Mouse (Mus musculus) lung, embryonic 15.5 days (tissue): ENCODE measurements around the gene Timp2. TPM values are rescaled to one million over a fixed set of nuclear protein-coding genes. Genes with fewer than 3 reads are reported as not detected.

Source experiments
- ATAC-seq: fragments of 200-750 bp; cut with Nextera tagmentation; 2 replicates; pipeline ENCODE4 v1.8.0; 2017; ENCODE audit warnings: moderate number of reproducible peaks, borderline replicate concordance; ENCODE audit not compliant: low FRiP score, low TSS enrichment; ENCODE audit errors: extremely low read depth
- H3K27ac ChIP-seq: fragments of 300-500 bp; sonication (generic); 2 replicates; pipeline ENCODE4 v1.5.1; 2015; ENCODE audit warnings: moderate library complexity, mild to moderate bottlenecking, inconsistent platforms
- H3K27me3 ChIP-seq: fragments of 300-500 bp; sonication (generic); 2 replicates; pipeline ENCODE4 v1.6.1; 2015; ENCODE audit warnings: inconsistent platforms
- H3K36me3 ChIP-seq: fragments of 300-500 bp; sonication (generic); 2 replicates; pipeline ENCODE4 v1.6.1; 2015; ENCODE audit warnings: inconsistent platforms
- H3K4me1 ChIP-seq: fragments of 300-500 bp; sonication (generic); 2 replicates; pipeline ENCODE4 v1.6.1; 2015; ENCODE audit warnings: inconsistent platforms
- H3K4me2 ChIP-seq: fragments of 300-500 bp; sonication (generic); 2 replicates; pipeline ENCODE4 v1.6.1; 2015; ENCODE audit warnings: inconsistent platforms, mild to moderate bottlenecking, moderate library complexity
- H3K4me3 ChIP-seq: fragments of 300-500 bp; sonication (generic); 2 replicates; pipeline ENCODE4 v1.5.1; 2015; ENCODE audit warnings: mild to moderate bottlenecking, inconsistent platforms
- H3K9ac ChIP-seq: fragments of 300-500 bp; sonication (generic); 2 replicates; pipeline ENCODE4 v1.6.1; 2015; ENCODE audit warnings: inconsistent platforms
- H3K9me3 ChIP-seq: fragments of 300-500 bp; sonication (generic); 2 replicates; pipeline ENCODE4 v1.6.1; 2016; ENCODE audit warnings: inconsistent platforms
- WGBS: fragments of 180-500 bp; shearing (Covaris S2); methylation state at CpG from one replicate; pipeline ENCODE4 v1.1.7; 2015; 5-methylcytosine and 5-hydroxymethylcytosine counted together
- polyA plus RNA-seq: library from polyadenylated mRNA; unstranded; fragments of >200 nt; fragmentation: Nextera tagmentation; extraction: Ambion mirVana; gene quantifications from 2 replicates; pipeline ENCODE4 v1.2.1, GENCODE M21; 2015

The Timp2 gene
- polyA plus RNA-seq, 1 experiment from 2014 or later: 79.1 TPM

GRCm38 (mm10) chr11:118285791-118286190 is 69.7 kb downstream of the Timp2 start:
- H3K36me3 ChIP-seq: peaks cover 63% of the 10 kb centered on the region
- ATAC-seq: no peak
- no peak overlapping the region for H3K4me2 ChIP-seq
- H3K9ac ChIP-seq: no peak overlapping the region
- no peaks in the 10 kb centered on the region for H3K9me3 ChIP-seq
- no peak overlapping the region for H3K4me3 ChIP-seq
- 78% methylated on average over 13 of the region's 13 CpGs for WGBS
- peak overlapping the region; percentile 54 for H3K27ac ChIP-seq
- peaks cover 16% of the 10 kb centered on the region for H3K4me1 ChIP-seq
- no peaks in the 10 kb centered on the region for H3K27me3 ChIP-seq

GRCm38 (mm10) chr11:118280218-118280617 is 75.3 kb downstream of the Timp2 start:
- H3K9me3 ChIP-seq: no peaks in the 10 kb centered on the region
- H3K27me3 ChIP-seq: no peaks in the 10 kb centered on the region
- H3K27ac ChIP-seq: no peak overlapping the region
- WGBS: 94% methylated on average over 3 of the region's 3 CpGs
- no peak overlapping the region for H3K4me2 ChIP-seq
- no peak overlapping the region for H3K4me3 ChIP-seq
- H3K36me3 ChIP-seq: peaks cover 93% of the 10 kb centered on the region
- no peak overlapping the region for H3K9ac ChIP-seq
- H3K4me1 ChIP-seq: 0 out of 2 replicates have a peak, but pooled peaks cover 3% of the 10 kb centered on the region
- ATAC-seq: no peak

- 85% methylated on average over 7 of the region's 7 CpGs for WGBS
- Histone ChIP-seq H3K4me3 (no peak overlapping the region), H3K4me1 (no peaks in the 10 kb centered on the region), H3K9me3 (no peaks in the 10 kb centered on the region), H3K27me3 (no peaks in the 10 kb centered on the region), H3K36me3 (peaks cover 91% of the 10 kb centered on the region), H3K4me2 (no peak overlapping the region), H3K27ac (no peak overlapping the region), H3K9ac (no peak overlapping the region)
- ATAC-seq: no peak
Observed at GRCm38 (mm10) chr11:118276328-118276727, 79.2 kb downstream of the Timp2 start.

DNA sequence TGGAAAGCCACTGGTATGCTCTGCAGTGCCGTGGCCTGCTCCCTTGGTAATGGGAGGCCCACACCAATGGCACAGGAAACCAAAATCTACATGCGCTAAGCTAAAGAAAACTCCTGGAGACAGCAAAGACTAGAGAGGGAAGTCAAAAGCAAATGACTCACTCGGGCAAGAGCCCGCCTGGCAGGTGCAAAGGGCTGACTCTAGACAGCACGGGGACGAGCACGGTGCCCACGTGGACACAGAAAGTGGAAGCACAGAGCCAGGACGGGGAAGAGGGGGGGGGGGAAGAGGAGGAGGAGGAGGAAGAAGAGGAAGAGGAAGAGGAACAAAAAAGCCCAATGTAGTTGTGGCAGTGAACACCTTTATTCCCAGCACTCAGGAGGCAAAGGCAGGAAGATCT is 80.4 kb downstream of the Timp2 start:
- Histone ChIP-seq H3K4me3 (no peak overlapping the region), H3K36me3 (peaks cover 94% of the 10 kb centered on the region), H3K27ac (no peak overlapping the region), H3K9me3 (no peaks in the 10 kb centered on the region), H3K4me2 (no peak overlapping the region), H3K9ac (no peak overlapping the region), H3K27me3 (no peaks in the 10 kb centered on the region), H3K4me1 (no peaks in the 10 kb centered on the region)
- WGBS: 94% methylated on average over 9 of the region's 9 CpGs
- no peak for ATAC-seq

GRCm38 (mm10) chr11:118269827-118270226 is 85.7 kb downstream of the Timp2 start:
- Histone ChIP-seq H3K4me2 (no peak overlapping the region), H3K9ac (no peak overlapping the region), H3K36me3 (peaks cover 91% of the 10 kb centered on the region), H3K4me1 (no peaks in the 10 kb centered on the region), H3K9me3 (no peaks in the 10 kb centered on the region), H3K27me3 (no peaks in the 10 kb centered on the region), H3K27ac (no peak overlapping the region), H3K4me3 (no peak overlapping the region)
- WGBS: 92% methylated on average over 3 of the region's 3 CpGs
- no peak for ATAC-seq

DNA sequence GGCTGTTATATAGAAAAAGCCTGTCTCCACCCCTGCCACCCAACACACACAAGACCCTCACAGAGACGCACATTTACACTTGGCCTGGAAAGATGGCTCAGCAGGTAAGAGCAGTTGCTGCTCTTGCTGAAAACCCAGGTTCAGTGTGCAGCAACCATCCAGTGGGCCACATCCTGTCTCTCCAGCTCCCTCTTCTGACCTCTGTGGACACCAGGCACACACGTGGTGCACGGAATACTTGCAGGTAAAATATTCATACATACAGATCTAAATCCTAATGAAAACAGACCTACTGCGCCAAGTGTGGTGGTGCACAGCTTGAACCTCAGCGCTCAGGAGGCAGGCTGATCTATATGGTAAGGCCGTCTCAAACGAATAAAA is 88.9 kb downstream of the Timp2 start:
- 87% methylated on average over 7 of the region's 7 CpGs for WGBS
- H3K9ac ChIP-seq: no peak overlapping the region
- no peak overlapping the region for H3K27ac ChIP-seq
- H3K4me1 ChIP-seq: no peaks in the 10 kb centered on the region
- H3K4me3 ChIP-seq: no peak overlapping the region
- no peak for ATAC-seq
- no peaks in the 10 kb centered on the region for H3K27me3 ChIP-seq
- no peak overlapping the region for H3K4me2 ChIP-seq
- H3K36me3 ChIP-seq: peaks cover 92% of the 10 kb centered on the region
- H3K9me3 ChIP-seq: no peaks in the 10 kb centered on the region

GRCm38 (mm10) chr11:118266044-118266665 is 89.4 kb downstream of the Timp2 start:
- Histone ChIP-seq H3K27ac (no peak overlapping the region), H3K9ac (no peak overlapping the region), H3K9me3 (no peaks in the 10 kb centered on the region), H3K27me3 (no peaks in the 10 kb centered on the region), H3K4me2 (no peak overlapping the region), H3K36me3 (peaks cover 92% of the 10 kb centered on the region), H3K4me1 (no peaks in the 10 kb centered on the region), H3K4me3 (no peak overlapping the region)
- WGBS: 82% methylated on average over 10 of the region's 10 CpGs
- no peak for ATAC-seq

GRCm38 (mm10) chr11:118265621-118266020 is 89.9 kb downstream of the Timp2 start:
- WGBS: 78% methylated on average over 11 of the region's 11 CpGs
- ATAC-seq: no peak

GRCm38 (mm10) chr11:118263146-118263545 is 92.4 kb downstream of the Timp2 start:
- no peak overlapping the region for H3K27ac ChIP-seq
- no peaks in the 10 kb centered on the region for H3K9me3 ChIP-seq
- no peak for ATAC-seq
- WGBS: 93% methylated on average over 5 of the region's 5 CpGs
- H3K36me3 ChIP-seq: peaks cover 94% of the 10 kb centered on the region
- H3K4me3 ChIP-seq: no peak overlapping the region
- H3K4me1 ChIP-seq: no peaks in the 10 kb centered on the region
- H3K9ac ChIP-seq: no peak overlapping the region
- no peaks in the 10 kb centered on the region for H3K27me3 ChIP-seq
- no peak overlapping the region for H3K4me2 ChIP-seq

More at GRCm38 (mm10) chr11:118265621-118266020, 89.9 kb downstream of the Timp2 start:
- Histone ChIP-seq H3K4me2 (no peak overlapping the region), H3K4me1 (no peaks in the 10 kb centered on the region), H3K9ac (no peak overlapping the region), H3K4me3 (no peak overlapping the region), H3K36me3 (peaks cover 93% of the 10 kb centered on the region), H3K27ac (no peak overlapping the region), H3K9me3 (no peaks in the 10 kb centered on the region), H3K27me3 (no peaks in the 10 kb centered on the region)

DNA sequence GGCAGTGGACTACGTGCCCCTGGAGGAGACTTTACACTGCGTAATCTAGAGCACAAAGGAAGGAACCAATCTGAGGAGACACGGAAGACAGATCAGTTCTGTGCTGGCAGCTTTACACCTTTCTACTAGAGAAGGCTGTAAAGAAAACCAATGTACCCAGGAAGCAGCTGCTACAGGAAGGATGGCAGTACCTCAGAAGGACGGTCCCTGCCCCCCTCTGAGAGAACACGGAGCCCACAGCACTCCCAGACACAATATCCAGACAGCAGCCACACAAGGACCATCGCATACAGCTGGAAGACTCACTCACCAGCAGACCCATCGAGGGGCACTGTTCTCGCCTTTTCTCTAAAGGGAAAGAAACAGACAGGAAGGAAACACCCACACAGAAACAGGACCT is 95.5 kb downstream of the Timp2 start:
- no peak for ATAC-seq
- Histone ChIP-seq H3K9ac (no peak overlapping the region), H3K4me3 (no peak overlapping the region), H3K27me3 (no peaks in the 10 kb centered on the region), H3K9me3 (no peaks in the 10 kb centered on the region), H3K36me3 (peaks cover 86% of the 10 kb centered on the region), H3K4me2 (no peak overlapping the region), H3K4me1 (peaks cover under 1% of the 10 kb centered on the region), H3K27ac (no peak overlapping the region)
- 86% methylated on average over 8 of the region's 8 CpGs for WGBS

- no peak overlapping the region for H3K4me3 ChIP-seq
- no peak overlapping the region for H3K27ac ChIP-seq
- H3K9ac ChIP-seq: no peak overlapping the region
- no peak overlapping the region for H3K4me2 ChIP-seq
- no peaks in the 10 kb centered on the region for H3K9me3 ChIP-seq
- peaks cover 6% of the 10 kb centered on the region for H3K4me1 ChIP-seq
- ATAC-seq: no peak
- WGBS: 95% methylated on average over 8 of the region's 8 CpGs
- no peaks in the 10 kb centered on the region for H3K27me3 ChIP-seq
- H3K36me3 ChIP-seq: peaks cover 81% of the 10 kb centered on the region
Observed at GRCm38 (mm10) chr11:118259580-118259979, 96.0 kb downstream of the Timp2 start.

GRCm38 (mm10) chr11:118256371-118256770 is 99.2 kb downstream of the Timp2 start:
- ATAC-seq: no peak
- Histone ChIP-seq H3K4me2 (no peak overlapping the region), H3K9ac (no peak overlapping the region), H3K36me3 (peaks cover 49% of the 10 kb centered on the region), H3K27ac (no peak overlapping the region), H3K9me3 (no peaks in the 10 kb centered on the region), H3K4me1 (peaks cover 19% of the 10 kb centered on the region), H3K27me3 (no peaks in the 10 kb centered on the region), H3K4me3 (no peak overlapping the region)
- WGBS: 88% methylated on average over 7 of the region's 7 CpGs
